Mouse (Mus musculus) forebrain, postnatal 0 days (tissue): Measurements from ENCODE around the gene Slc1a1. TPM values are rescaled to one million over a fixed set of nuclear protein-coding genes. Genes with fewer than 3 reads are reported as not detected.

ENCODE experiments used
- ATAC-seq: fragments of 200-750 bp; cut with Nextera tagmentation; 2 replicates; pipeline ENCODE4 v1.8.0; 2017; ENCODE audit warnings: mild to moderate bottlenecking, moderate library complexity
- DNase-seq: peaks from one replicate; pipeline ENCODE4 v3.0.0-alpha.2; 2015
- H3K27ac ChIP-seq: fragments of 300-500 bp; sonication (generic); 2 replicates; pipeline ENCODE4 v1.5.1; 2014; ENCODE audit warnings: low read depth, mild to moderate bottlenecking, antibody characterized with exemption, low read length, moderate library complexity, mixed read lengths
- H3K27me3 ChIP-seq: fragments of 300-500 bp; sonication (generic); 2 replicates; pipeline ENCODE4 v1.6.1; 2014; ENCODE audit warnings: mild to moderate bottlenecking, low read length, mixed read lengths; ENCODE audit not compliant: insufficient read depth
- H3K36me3 ChIP-seq: fragments of 300-500 bp; sonication (generic); 2 replicates; pipeline ENCODE4 v1.6.1; 2014; ENCODE audit warnings: mild to moderate bottlenecking, moderate library complexity; ENCODE audit not compliant: insufficient read depth
- H3K4me1 ChIP-seq: fragments of 300-500 bp; sonication (generic); 2 replicates; pipeline ENCODE4 v1.6.1; 2014; ENCODE audit warnings: antibody characterized with exemption; ENCODE audit not compliant: insufficient read depth
- H3K4me2 ChIP-seq: fragments of 300-500 bp; sonication (generic); 2 replicates; pipeline ENCODE4 v1.6.1; 2014; ENCODE audit warnings: low read depth, mild to moderate bottlenecking, moderate library complexity
- H3K4me3 ChIP-seq: fragments of 300-500 bp; sonication (generic); 2 replicates; pipeline ENCODE4 v1.5.1; 2014; ENCODE audit warnings: low read depth, low read length, mixed read lengths
- H3K9ac ChIP-seq: fragments of 300-500 bp; sonication (generic); 2 replicates; pipeline ENCODE4 v1.6.1; 2014; ENCODE audit warnings: mild to moderate bottlenecking
- H3K9me3 ChIP-seq: fragments of 300-500 bp; sonication (generic); 2 replicates; pipeline ENCODE4 v1.6.1; 2016; ENCODE audit warnings: low read length
- CTCF ChIP-seq: sonication (generic); IDR thresholded peaks from 2 replicates; pipeline ENCODE4 v1.5.1; 2016; ENCODE audit warnings: antibody characterized with exemption, control low read depth, low read depth
- WGBS: fragments of 180-500 bp; shearing (Covaris S2); extraction: QIAGEN DNeasy Blood & Tissue Kit; methylation state at CpG from one replicate; pipeline ENCODE4 v1.1.7; 2014; 5-methylcytosine and 5-hydroxymethylcytosine counted together
- polyA plus RNA-seq: library from polyadenylated mRNA; unstranded; fragments of >200 nt; fragmentation: Nextera tagmentation; extraction: Ambion mirVana; gene quantifications from 2 replicates; pipeline ENCODE4 v1.2.1, GENCODE M21; 2015
- total RNA-seq: library from RNA; depleted of rRNA; stranded (reverse); fragments of >200 nt; gene quantifications from 2 replicates; pipeline ENCODE4 v1.2.3, GENCODE M21; 2014

The Slc1a1 gene
- total and polyA plus RNA-seq, 2 experiments from 2014 or later, result 49.2 to 78.0 TPM

GRCm38 (mm10) chr19:28806276-28806675, 28.6 kb upstream of the Slc1a1 start:
- no peak overlapping the region for H3K4me3 ChIP-seq
- no peaks in the 10 kb centered on the region for H3K27me3 ChIP-seq
- H3K36me3 ChIP-seq, result no peaks in the 10 kb centered on the region
- no peaks in the 10 kb centered on the region for H3K4me1 ChIP-seq
- H3K9ac ChIP-seq, result no peak overlapping the region
- TF ChIP-seq CTCF, result no peak
- no peak overlapping the region for H3K27ac ChIP-seq
- no peaks in the 10 kb centered on the region for H3K9me3 ChIP-seq
- no peak overlapping the region for H3K4me2 ChIP-seq
- WGBS, result 89% methylated on average over 6 of the region's 6 CpGs
- ATAC-seq (no peak), DNase-seq (no peak)

GRCm38 (mm10) chr19:28806821-28807496, 27.9 kb upstream of the Slc1a1 start:
- H3K4me2 ChIP-seq, result no peak overlapping the region
- H3K27ac ChIP-seq, result peak overlapping the region; percentile 58
- H3K9me3 ChIP-seq, result no peaks in the 10 kb centered on the region
- DNase-seq (no peak), ATAC-seq (peak; percentile 77)
- H3K36me3 ChIP-seq, result no peaks in the 10 kb centered on the region
- no peak overlapping the region for H3K9ac ChIP-seq
- no peak overlapping the region for H3K4me3 ChIP-seq
- WGBS, result 72% methylated on average over 11 of the region's 11 CpGs
- no peaks in the 10 kb centered on the region for H3K27me3 ChIP-seq
- H3K4me1 ChIP-seq, result no peaks in the 10 kb centered on the region
- TF ChIP-seq CTCF, result no peak

- ATAC-seq (peak; percentile 94), DNase-seq (peak; percentile 52)
- peak overlapping the region; percentile 58 for H3K27ac ChIP-seq
- H3K27me3 ChIP-seq, result no peaks in the 10 kb centered on the region
- no peak overlapping the region for H3K9ac ChIP-seq
- WGBS, result 48% methylated on average over 2 of the region's 2 CpGs
- H3K4me3 ChIP-seq, result no peak overlapping the region
- no peaks in the 10 kb centered on the region for H3K36me3 ChIP-seq
- H3K9me3 ChIP-seq, result no peaks in the 10 kb centered on the region
- no peak overlapping the region for H3K4me2 ChIP-seq
- no peak for TF ChIP-seq CTCF
- H3K4me1 ChIP-seq, result no peaks in the 10 kb centered on the region
Measured at GRCm38 (mm10) chr19:28807497-28807871, 27.4 kb upstream of the Slc1a1 start.

- no peak overlapping the region for H3K9ac ChIP-seq
- no peak overlapping the region for H3K4me2 ChIP-seq
- no peak for TF ChIP-seq CTCF
- H3K27ac ChIP-seq, result no peak overlapping the region
- H3K36me3 ChIP-seq, result no peaks in the 10 kb centered on the region
- no peak for ATAC-seq
- H3K27me3 ChIP-seq, result no peaks in the 10 kb centered on the region
- H3K4me3 ChIP-seq, result no peak overlapping the region
- no peak for DNase-seq
- no peaks in the 10 kb centered on the region for H3K4me1 ChIP-seq
- 85% methylated on average over 4 of the region's 4 CpGs for WGBS
- H3K9me3 ChIP-seq, result no peaks in the 10 kb centered on the region
Measured at GRCm38 (mm10) chr19:28818286-28818685, 16.6 kb upstream of the Slc1a1 start.

GRCm38 (mm10) chr19:28827697-28828328, 7.0 kb upstream of the Slc1a1 start:
- ATAC-seq, result peak; percentile 63
- 11% methylated on average over 15 of the region's 15 CpGs for WGBS
- peak overlapping the region; percentile 19 for H3K4me3 ChIP-seq
- H3K4me1 ChIP-seq, result no peaks in the 10 kb centered on the region
- no peaks in the 10 kb centered on the region for H3K9me3 ChIP-seq
- H3K36me3 ChIP-seq, result no peaks in the 10 kb centered on the region
- H3K27me3 ChIP-seq, result no peaks in the 10 kb centered on the region
- H3K27ac ChIP-seq, result 0 out of 2 replicates have a peak overlapping the region, but pooled peaks have one; percentile 29
- H3K4me2 ChIP-seq, result peak overlapping the region; percentile 41
- TF ChIP-seq CTCF, result no peak
- peak overlapping the region; percentile 19 for H3K9ac ChIP-seq
- DNase-seq, result peak; percentile 49

DNA sequence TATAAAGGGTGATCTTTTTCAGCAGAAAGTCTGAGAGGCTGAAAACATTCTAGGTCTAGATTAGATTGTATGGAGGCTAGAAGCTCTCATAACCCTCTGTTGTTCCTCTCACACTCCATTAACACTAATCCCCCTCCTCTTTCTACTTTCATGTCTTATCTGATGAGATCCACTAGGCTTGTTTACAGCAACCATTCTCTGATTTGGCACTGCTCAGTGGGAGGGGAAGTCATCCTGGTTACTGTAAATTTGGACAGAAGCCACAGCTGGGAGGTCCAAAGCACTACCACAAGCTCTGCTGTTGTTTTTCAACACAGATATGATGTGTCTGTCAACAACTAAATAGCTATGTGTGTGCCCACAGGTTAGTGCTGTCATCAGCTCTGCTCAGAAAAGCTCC, 3.5 kb upstream of the Slc1a1 start:
- no peaks in the 10 kb centered on the region for H3K27me3 ChIP-seq
- DNase-seq (no peak), ATAC-seq (no peak)
- no peak overlapping the region for H3K9ac ChIP-seq
- no peak overlapping the region for H3K27ac ChIP-seq
- peaks cover 5% of the 10 kb centered on the region for H3K4me1 ChIP-seq
- no peaks in the 10 kb centered on the region for H3K36me3 ChIP-seq
- no peak overlapping the region for H3K4me2 ChIP-seq
- H3K9me3 ChIP-seq, result no peaks in the 10 kb centered on the region
- no peak for TF ChIP-seq CTCF
- H3K4me3 ChIP-seq, result no peak overlapping the region

DNA sequence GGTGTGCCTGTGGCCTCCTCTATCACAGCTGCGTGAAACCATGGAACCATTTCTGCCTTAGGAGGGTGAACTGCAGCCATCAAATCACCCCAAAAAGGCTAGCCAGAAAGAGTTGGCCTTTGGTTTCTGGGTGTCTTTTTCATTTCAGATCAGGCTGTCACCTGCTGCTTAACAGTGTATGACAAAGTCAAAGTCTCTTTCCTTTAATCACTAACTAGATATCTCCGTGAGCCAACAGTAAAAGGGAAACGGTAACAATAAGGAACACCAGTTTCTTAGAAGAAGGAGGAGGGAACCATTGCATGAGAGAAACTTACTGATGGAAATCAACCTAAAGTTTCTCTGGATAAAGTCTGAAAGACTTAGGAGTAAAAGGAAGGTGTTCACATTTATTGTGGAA, 2.2 kb upstream of the Slc1a1 start:
- no peak for TF ChIP-seq CTCF
- DNase-seq (no peak), ATAC-seq (no peak)
- Histone ChIP-seq H3K9me3 (no peaks in the 10 kb centered on the region), H3K4me3 (no peak overlapping the region), H3K27me3 (no peaks in the 10 kb centered on the region), H3K4me1 (peaks cover 9% of the 10 kb centered on the region), H3K36me3 (no peaks in the 10 kb centered on the region), H3K9ac (no peak overlapping the region), H3K27ac (no peak overlapping the region), H3K4me2 (no peak overlapping the region)
- 90% methylated on average over 3 of the region's 3 CpGs for WGBS
